Mouse (Mus musculus): Measurements from ENCODE around the gene Tap2. TPM values are rescaled to one million over a fixed set of nuclear protein-coding genes. Genes with fewer than 3 reads are reported as not detected.

The Tap2 gene
- polyA plus RNA-seq, 3 experiments from 2014 or later: 94.0 to 181 (median 103) TPM

GRCm38 (mm10) chr17:34196941-34197894 is 6.1 kb upstream of the Tap2 start, which contains the start of gene Psmb8:
Gene Psmb8, plus strand, starts transcription at chr17:34197721.
- ATAC-seq: peak; percentile 47

- ATAC-seq: peak; percentile 65
Observed at GRCm38 (mm10) chr17:34197904-34198520, 5.3 kb upstream of the Tap2 start.

- no peak for ATAC-seq
Observed at GRCm38 (mm10) chr17:34198521-34198912, 4.8 kb upstream of the Tap2 start.

- ATAC-seq: no peak
Observed at GRCm38 (mm10) chr17:34199050-34199619, 4.2 kb upstream of the Tap2 start.

- ATAC-seq: no peak
Observed at GRCm38 (mm10) chr17:34200047-34200446, 3.3 kb upstream of the Tap2 start.

GRCm38 (mm10) chr17:34200772-34201505 is 2.4 kb upstream of the Tap2 start:
- ATAC-seq: no peak

GRCm38 (mm10) chr17:34201506-34202055 is 1.7 kb upstream of the Tap2 start:
- ATAC-seq: peak; percentile 7

GRCm38 (mm10) chr17:34202760-34203442 is 426 bp upstream of the Tap2 start:
- no peak for ATAC-seq

GRCm38 (mm10) chr17:34204303-34205010 is 1.1 kb downstream of the Tap2 start:
- peak; percentile 56 for ATAC-seq

GRCm38 (mm10) chr17:34205021-34205745 is 1.9 kb downstream of the Tap2 start:
- no peak for ATAC-seq

GRCm38 (mm10) chr17:34205746-34206176 is 2.4 kb downstream of the Tap2 start:
- ATAC-seq: peak; percentile 47

- ATAC-seq: no peak
Observed at GRCm38 (mm10) chr17:34206731-34207130, 3.4 kb downstream of the Tap2 start.

GRCm38 (mm10) chr17:34207456-34207855 is 4.1 kb downstream of the Tap2 start:
- no peak for ATAC-seq

- ATAC-seq: no peak
Observed at GRCm38 (mm10) chr17:34207866-34208265, 4.5 kb downstream of the Tap2 start.

- no peak for ATAC-seq
Observed at GRCm38 (mm10) chr17:34208421-34208820, 5.1 kb downstream of the Tap2 start.

- no peak for ATAC-seq
Observed at GRCm38 (mm10) chr17:34209680-34210079, 6.4 kb downstream of the Tap2 start.

- ATAC-seq: no peak
Observed at GRCm38 (mm10) chr17:34210599-34210998, 7.3 kb downstream of the Tap2 start.

GRCm38 (mm10) chr17:34211746-34212365 is 8.5 kb downstream of the Tap2 start:
- peak; percentile 79 for ATAC-seq

- ATAC-seq: no peak
Observed at GRCm38 (mm10) chr17:34213936-34214335, 10.6 kb downstream of the Tap2 start.

GRCm38 (mm10) chr17:34215176-34215575 is 11.8 kb downstream of the Tap2 start:
- no peak for ATAC-seq
